Mouse (Mus musculus): Measurements from ENCODE around the gene Igsf9.

DNA sequence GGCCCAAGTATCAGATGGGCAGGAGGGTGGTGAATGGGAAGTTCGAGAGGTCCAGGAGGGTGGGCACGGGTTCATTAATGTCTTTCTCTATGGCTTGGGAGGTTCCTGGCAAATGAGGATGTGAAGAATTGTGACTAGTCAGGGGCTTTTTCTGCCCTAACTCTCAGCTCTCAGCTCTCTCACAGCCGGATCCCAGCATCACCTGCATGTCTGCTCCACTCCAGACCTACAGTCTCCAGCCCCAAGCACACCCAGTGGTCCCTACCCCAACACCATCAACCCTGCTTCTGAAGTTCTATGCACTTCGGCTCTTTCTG lies 32.6 kb downstream of the Igsf9 start:
- TF ChIP-seq ZC3H11A (IDR thresholded peaks at IDR 0.05; ENCODE audit: borderline replicate concordance, low read depth, low read length) (no peak), HCFC1 (IDR thresholded peaks at IDR 0.05; ENCODE audit: borderline replicate concordance, insufficient read depth, low read length) (no peak), CHD2 (IDR thresholded peaks at IDR 0.05; ENCODE audit: low read depth, low read length) (no peak), ZNF384 (IDR thresholded peaks at IDR 0.05; ENCODE audit: low read depth, low read length) (no peak), MAFK (IDR thresholded peaks at IDR 0.05; ENCODE audit: insufficient read depth, low read depth, low read length) (no peak)

All from ES-E14 (cell line).